In genomic region chr7:63922571-63922970, GRCm38 (mm10) we compare ENCODE assay signal across 24 mouse cellular contexts. TPM values are rescaled to one million over a fixed set of nuclear protein-coding genes. Genes with fewer than 3 reads are reported as not detected.
DNase-seq lines count a peak whose midpoint lies in the region; ATAC-seq and TF ChIP-seq lines count a peak whose summit lies in the region.
"Had no signal": no experiment of that assay in that cellular context is flagged by ENCODE, and none has a peak within 500 bp of the region (broad histone marks: within the 10 kb centered on the region; RNA-seq: fewer than 3 reads in every experiment).

No protein-coding gene starts in this region.

- no peak overlapping the region for H3K4me3 ChIP-seq in heart, postnatal 0 days (ENCODE audit: low read depth, low read length)
- H3K4me3 ChIP-seq in liver, embryonic 14.5 days (ENCODE audit: insufficient read depth in 1 of 2, low read depth in 2 of 2, low read length in 2 of 2) = no peak overlapping the region
- 0 out of 2 replicates have a peak overlapping the region, but pooled peaks have one; percentile 4 for H3K4me3 ChIP-seq in G1E (ENCODE audit: low read depth, low read length)
- no peak overlapping the region for H3K4me3 ChIP-seq in liver, embryonic 16.5 days (ENCODE audit: low read depth, low read length)
- H3K4me3 ChIP-seq: forebrain, embryonic 10.5 days; heart, embryonic 13.5 days; lung, embryonic 15.5 days; midbrain, embryonic 15.5 days; myocyte; neural tube, embryonic 15.5 days had no signal

- no peak for TF ChIP-seq CTCF in heart, postnatal 0 days (IDR thresholded peaks at IDR 0.05; ENCODE audit: low read depth)
- no peak for TF ChIP-seq CTCF in liver, embryonic 14.5 days (IDR thresholded peaks at IDR 0.05; ENCODE audit: low read depth)
- TF ChIP-seq CTCF in G1E (IDR thresholded peaks at IDR 0.05; ENCODE audit: low read depth, low read length) = no peak

- H3K36me3 ChIP-seq in heart, postnatal 0 days (replicated peaks; ENCODE audit: control insufficient read depth, insufficient read depth, low read length) = no peaks in the 10 kb centered on the region
- no peaks in the 10 kb centered on the region for H3K36me3 ChIP-seq in liver, embryonic 14.5 days (replicated peaks; ENCODE audit: control insufficient read depth, insufficient read depth, low read depth)
- H3K36me3 ChIP-seq in G1E (replicated peaks) = peaks cover 81% of the 10 kb centered on the region
- H3K36me3 ChIP-seq in liver, embryonic 16.5 days (ENCODE audit: control insufficient read depth, insufficient read depth) = no peaks in the 10 kb centered on the region; the same call in 1 of the 2 replicates
- H3K36me3 ChIP-seq: heart, embryonic 13.5 days; lung, embryonic 15.5 days; midbrain, embryonic 15.5 days; neural tube, embryonic 15.5 days had no signal

- H3K27me3 ChIP-seq in heart, postnatal 0 days (ENCODE audit: control insufficient read depth, insufficient read depth, low read length) = no peaks in the 10 kb centered on the region
- no peaks in the 10 kb centered on the region for H3K27me3 ChIP-seq in liver, embryonic 14.5 days (ENCODE audit: control insufficient read depth, insufficient read depth, low read length)
- H3K27me3 ChIP-seq in G1E (ENCODE audit: insufficient read depth, low read length) = no peaks in the 10 kb centered on the region
- H3K27me3 ChIP-seq in liver, embryonic 16.5 days (ENCODE audit: control insufficient read depth, insufficient read depth, low read depth, low read length) = no peaks in the 10 kb centered on the region
- H3K27me3 ChIP-seq: heart, embryonic 13.5 days; lung, embryonic 15.5 days; midbrain, embryonic 15.5 days; neural tube, embryonic 15.5 days had no signal

- no peak for DNase-seq in heart, postnatal 0 days (ENCODE audit: low spot score)
- no peak for DNase-seq in heart, postnatal 4 days
- DNase-seq in liver, embryonic 14.5 days (ENCODE audit: low read depth in 3 of 3, low spot score in 3 of 3) = no peak
- no peak for DNase-seq in liver
- DNase-seq in G1E (ENCODE audit: low spot score) = no peak
- no peak for DNase-seq in ovary, postnatal 36 days (ENCODE audit: low spot score)
- DNase-seq in right cerebral cortex, postnatal 10 days (ENCODE audit: low spot score in 2 of 2) = no peak
- DNase-seq: cerebellum, postnatal 36 days; forebrain, postnatal 0 days; layer of hippocampus, adult 9-11 months; thymus, postnatal 25 days had no signal

- TF ChIP-seq EP300 in heart, postnatal 0 days (IDR thresholded peaks at IDR 0.05; ENCODE audit: low read depth) = no peak
- TF ChIP-seq EP300 in liver, embryonic 14.5 days (IDR thresholded peaks at IDR 0.05; ENCODE audit: low read depth) = peak; percentile 72

- 55% methylated on average over 2 of the region's 2 CpGs for WGBS in heart, postnatal 0 days
- 18% methylated on average over 2 of the region's 2 CpGs for WGBS in liver, embryonic 14.5 days (ENCODE audit: insufficient replicate concordance)
- WGBS in liver, embryonic 16.5 days (ENCODE audit: insufficient replicate concordance) = 12% methylated on average over 2 of the region's 2 CpGs

- H3K27ac ChIP-seq in heart, postnatal 0 days (ENCODE audit: low read depth) = peak overlapping the region; percentile 12; the same call in 1 of the 2 replicates
- no peak overlapping the region for H3K27ac ChIP-seq in liver, embryonic 14.5 days
- no peak overlapping the region for H3K27ac ChIP-seq in liver, embryonic 16.5 days (ENCODE audit: low read length)
- H3K27ac ChIP-seq: forebrain, embryonic 10.5 days; heart, embryonic 13.5 days; lung, embryonic 15.5 days; macrophage; midbrain, embryonic 15.5 days; neural tube, embryonic 15.5 days had no signal

- H3K4me1 ChIP-seq in heart, postnatal 0 days (ENCODE audit: control insufficient read depth, insufficient read depth) = peaks cover 81% of the 10 kb centered on the region
- H3K4me1 ChIP-seq in liver, embryonic 14.5 days (replicated peaks; ENCODE audit: control insufficient read depth in 2 of 2, insufficient read depth in 2 of 2, low read length in 1 of 2) = peaks cover 36 to 45% of the 10 kb centered on the region in 2 experiments
- peaks cover 94% of the 10 kb centered on the region for H3K4me1 ChIP-seq in G1E (ENCODE audit: insufficient read depth, low read depth, low read length)
- peaks cover 68% of the 10 kb centered on the region for H3K4me1 ChIP-seq in liver, embryonic 16.5 days (ENCODE audit: control insufficient read depth, low read depth, low read length)

- H3K9me3 ChIP-seq in heart, postnatal 0 days (replicated peaks; ENCODE audit: control insufficient read depth, low read length) = no peaks in the 10 kb centered on the region
- H3K9me3 ChIP-seq in liver, embryonic 14.5 days (ENCODE audit: control insufficient read depth, low read length) = no peaks in the 10 kb centered on the region
- H3K9me3 ChIP-seq in G1E (replicated peaks) = 0 out of 2 replicates have a peak, but pooled peaks cover 3% of the 10 kb centered on the region
- H3K9me3 ChIP-seq in liver, embryonic 16.5 days (replicated peaks; ENCODE audit: control insufficient read depth, low read length) = no peaks in the 10 kb centered on the region
- H3K9me3 ChIP-seq: forebrain, embryonic 10.5 days; heart, embryonic 13.5 days; lung, embryonic 15.5 days; midbrain, embryonic 15.5 days; neural tube, embryonic 15.5 days had no signal

- no peak for ATAC-seq in heart, postnatal 0 days (ENCODE audit: insufficient read depth, low read depth)
- ATAC-seq in liver, embryonic 14.5 days (ENCODE audit: insufficient read depth) = peak; percentile 37
- peak; percentile 67 for ATAC-seq in G1E (ENCODE audit: extremely low read depth, insufficient number of reproducible peaks, low FRiP score, poor library complexity, severe bottlenecking)
- 0 out of 2 replicates have a peak, but pooled peaks have one; percentile 22 for ATAC-seq in liver, embryonic 16.5 days (ENCODE audit: low read depth)
- ATAC-seq: forebrain, postnatal 0 days; midbrain, embryonic 15.5 days had no signal

- H3K9ac ChIP-seq in heart, postnatal 0 days (replicated peaks; ENCODE audit: low read depth, low read length) = no peak overlapping the region
- H3K9ac ChIP-seq in liver, embryonic 14.5 days (replicated peaks) = no peak overlapping the region
- H3K9ac ChIP-seq in liver, embryonic 16.5 days (ENCODE audit: low read depth, low read length) = no peak overlapping the region
- H3K9ac ChIP-seq: forebrain, postnatal 0 days; heart, embryonic 13.5 days; lung, embryonic 15.5 days; midbrain, embryonic 15.5 days; neural tube, embryonic 15.5 days had no signal

- no peak overlapping the region for H3K4me2 ChIP-seq in heart, postnatal 0 days (ENCODE audit: low read depth, low read length)
- no peak overlapping the region for H3K4me2 ChIP-seq in liver, embryonic 14.5 days (ENCODE audit: low read depth)
- H3K4me2 ChIP-seq in liver, embryonic 16.5 days (ENCODE audit: low read depth, low read length) = no peak overlapping the region
- H3K4me2 ChIP-seq: heart, embryonic 13.5 days; lung, embryonic 15.5 days; midbrain, embryonic 15.5 days; neural tube, embryonic 15.5 days had no signal

RNA-seq across cellular contexts. Expression of gene E030018B13Rik, which starts 5.9 kb away (rescaled TPM):
- not detected in 2 replicates for total RNA-seq in heart, postnatal 0 days (2014; rRNA removed; ENCODE audit: low replicate concordance)
- 0.11 and 0.15 TPM in 2 replicates for polyA plus RNA-seq in heart, postnatal 0 days (2015; fragmentation: Nextera tagmentation; extraction: Ambion mirVana)
- total RNA-seq in heart, postnatal 4 days (2021) = not detected
- not detected in 2 replicates for polyA plus RNA-seq in liver, embryonic 14.5 days (2012; rRNA removed)
- not detected in 2 replicates for polyA plus RNA-seq in liver, embryonic 14.5 days (2014; fragmentation: Nextera tagmentation; extraction: Ambion mirVana)
- total RNA-seq in G1E (2014; fragmentation: Nextera tagmentation) (not detected in 2 replicates), G1E (2017) (not detected in 2 replicates)
- polyA plus RNA-seq in G1E (2012) = not detected in 2 replicates
- polyA plus RNA-seq in liver, embryonic 16.5 days (2015; fragmentation: Nextera tagmentation; extraction: Ambion mirVana) = not detected in 2 replicates
- total RNA-seq: adrenal gland, postnatal 10 days; forebrain, postnatal 0 days; hematopoietic stem cell, adult 5-6 weeks; left cerebral cortex, adult 8-10 months had no signal
- polyA plus RNA-seq: forebrain, embryonic 10.5 days; forebrain, postnatal 0 days; heart, embryonic 13.5 days; limb, embryonic 11.5 days; macrophage; neural tube, embryonic 15.5 days; testis, adult 2 months had no signal

RNA-seq across cellular contexts. Expression of gene Klf13, which starts 16.1 kb away (rescaled TPM):
- total RNA-seq in heart, postnatal 0 days (2014; rRNA removed; ENCODE audit: low replicate concordance) = 40.7 and 47.4 TPM in 2 replicates
- polyA plus RNA-seq in heart, postnatal 0 days (2015; fragmentation: Nextera tagmentation; extraction: Ambion mirVana) = 26.0 and 26.5 TPM in 2 replicates
- 10 to 100 TPM; 52.1 to 53.2 TPM for total RNA-seq in heart, postnatal 4 days (2021)
- 3.2 and 3.4 TPM in 2 replicates for polyA plus RNA-seq in liver, embryonic 14.5 days (2012; rRNA removed)
- polyA plus RNA-seq in liver, embryonic 14.5 days (2014; fragmentation: Nextera tagmentation; extraction: Ambion mirVana) = 12.8 and 15.8 TPM in 2 replicates
- total RNA-seq in G1E (2014; fragmentation: Nextera tagmentation) = 86.9 and 89.5 TPM in 2 replicates
- 14.6 and 16.3 TPM in 2 replicates for total RNA-seq in G1E (2017)
- polyA plus RNA-seq in G1E (2012) = 57.2 and 68.1 TPM in 2 replicates
- polyA plus RNA-seq in liver, embryonic 16.5 days (2015; fragmentation: Nextera tagmentation; extraction: Ambion mirVana) = 15.6 and 16.6 TPM in 2 replicates
